Mouse (Mus musculus) adrenal gland (tissue): ENCODE results near the gene Gm9944.

ENCODE experiments used
- intact Hi-C: fragments of 180-260 bp; cut with DNase I; formaldehyde crosslinking; loops from one replicate; pipeline ENCODE4 v1.15.1; 2025
- long read RNA-seq, 2 experiments: library from polyadenylated mRNA; unstranded; transcript quantifications; one replicate each; pipeline ENCODE4 v2.0.0; 2020; ENCODE audit warnings: borderline replicate concordance in 1 of 2; ENCODE audit not compliant: insufficient replicate concordance in 1 of 2

Gm9944 gene
- long read RNA-seq, experiment 1: 0 reads
- long read RNA-seq, experiment 2: 0 reads

DNA sequence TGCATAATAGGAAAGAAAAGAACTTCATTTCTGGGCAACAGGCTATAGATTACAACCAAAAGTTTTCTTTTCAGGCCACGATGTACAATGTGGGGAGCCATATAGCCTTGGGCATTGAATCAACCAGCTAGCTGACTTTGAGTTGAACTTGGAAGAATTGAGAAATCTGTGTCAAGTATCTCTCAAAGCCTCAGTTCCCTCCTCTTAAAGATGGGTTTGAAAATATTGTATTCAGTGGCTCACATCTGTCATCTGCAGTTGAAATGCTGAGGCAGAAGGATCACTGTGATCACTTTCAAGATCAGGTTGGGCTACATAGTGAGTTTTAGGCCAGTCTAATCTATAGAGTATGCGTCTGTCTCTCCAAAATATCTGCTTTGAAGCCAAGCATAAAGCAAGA is at the start of gene Gm9944:
Gene Gm9944 (minus strand): TSS at position 101 of the 400 bp plus-strand sequence.
- intact Hi-C loops: no loop called here

DNA sequence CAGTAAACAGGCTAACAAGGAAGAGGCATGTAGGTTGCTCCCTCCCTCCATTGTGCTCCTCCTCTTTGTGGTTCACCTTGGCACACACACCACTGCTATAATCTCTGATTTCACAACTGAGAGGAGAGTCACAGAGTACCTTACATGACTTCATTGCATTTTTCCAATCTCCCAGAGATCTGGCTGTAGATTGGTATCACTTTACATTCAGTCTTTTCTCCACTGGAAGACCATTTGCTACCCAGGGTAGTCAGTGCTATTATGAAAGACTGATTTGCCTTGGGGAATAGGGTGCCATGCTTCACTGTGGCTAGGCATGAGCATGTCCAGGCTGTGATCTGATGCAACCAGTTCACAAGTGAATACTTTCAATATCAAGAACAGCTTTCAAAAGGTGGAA is 40.2 kb upstream of the Gm9944 start:
- intact Hi-C loops: no loop called here

DNA sequence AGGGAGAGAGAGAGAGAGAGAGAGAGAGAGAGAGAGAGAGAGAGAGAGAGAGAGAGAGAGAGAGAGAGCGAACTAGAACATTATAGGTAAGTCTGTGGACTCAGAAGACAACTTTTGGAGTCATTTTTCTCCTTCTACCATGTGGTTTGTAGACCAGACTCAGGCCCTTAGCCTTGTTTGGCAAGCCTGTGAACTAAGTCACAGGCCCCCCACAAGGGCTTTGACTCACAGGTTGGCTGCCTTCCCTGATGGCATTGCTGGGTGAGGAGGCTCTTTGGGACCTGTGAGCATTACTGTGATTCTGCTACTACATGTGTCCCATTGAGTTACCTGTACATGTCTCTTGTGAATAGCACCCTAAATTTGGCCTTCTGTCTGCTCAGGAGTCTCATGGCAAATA is 15.0 kb upstream of the Gm9944 start:
- intact Hi-C loops: no loop called here

DNA sequence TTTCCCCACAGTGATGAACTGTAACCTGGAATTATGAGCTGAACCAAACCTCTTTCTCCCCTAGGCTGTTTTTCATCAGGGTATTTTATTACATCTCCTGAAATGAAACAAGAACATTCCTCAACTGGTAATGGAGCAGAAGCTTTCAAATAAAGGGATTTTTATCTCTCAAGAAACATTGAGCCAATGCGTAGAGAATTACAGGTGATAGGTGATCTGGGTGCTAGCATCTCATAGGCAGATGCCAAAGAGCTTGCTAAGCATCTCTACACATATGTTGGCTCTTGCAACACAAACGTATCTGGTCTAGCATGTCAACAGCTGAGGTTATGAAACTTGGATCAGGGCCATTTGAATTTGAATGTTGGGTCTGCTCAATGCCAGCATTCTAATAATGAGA is 12.1 kb upstream of the Gm9944 start:
- intact Hi-C loops: no loop called here

DNA sequence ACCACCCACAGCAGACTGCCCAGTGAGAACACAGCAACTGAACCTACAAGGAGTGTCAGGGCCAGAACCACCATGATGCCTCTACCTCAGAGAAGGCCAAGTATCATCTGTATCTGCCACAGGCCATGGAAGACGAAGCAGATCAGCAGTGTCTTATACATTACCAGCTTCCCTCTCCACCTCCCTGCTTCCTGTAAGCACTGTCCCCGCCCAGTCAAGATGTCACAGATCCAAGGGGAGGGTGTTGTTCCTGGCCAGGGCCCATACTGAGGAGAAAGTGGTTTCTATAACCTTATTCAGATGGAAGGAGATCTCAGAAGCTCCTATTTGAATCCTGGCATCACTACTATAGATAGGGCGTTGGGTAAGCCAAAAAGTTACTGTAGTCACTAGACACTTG is 10.5 kb upstream of the Gm9944 start, which contains the start of gene Aadacl3:
Gene Aadacl3 (minus strand): TSS at position 101 of the 400 bp plus-strand sequence.
- intact Hi-C loops: no loop called here

DNA sequence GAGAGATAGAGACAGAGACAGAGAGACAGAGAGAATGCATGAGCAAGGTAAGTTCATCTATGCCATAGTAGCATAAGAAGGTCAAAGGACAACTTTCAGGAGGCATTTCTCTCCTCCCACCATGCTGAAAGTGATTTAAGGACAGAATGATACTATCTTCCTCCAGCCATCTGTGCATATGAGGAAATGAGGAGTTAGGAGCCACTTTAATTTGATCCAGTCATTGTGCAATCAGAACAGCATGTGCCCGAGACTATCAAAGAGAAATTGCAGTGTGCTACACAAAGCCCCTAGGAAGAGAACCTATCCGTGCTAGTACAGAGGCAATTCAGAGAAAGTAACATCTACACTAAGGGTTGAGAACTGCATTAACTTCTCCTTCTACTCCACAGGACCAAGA is 4.6 kb downstream of the Gm9944 start:
- intact Hi-C loops: no loop called here

DNA sequence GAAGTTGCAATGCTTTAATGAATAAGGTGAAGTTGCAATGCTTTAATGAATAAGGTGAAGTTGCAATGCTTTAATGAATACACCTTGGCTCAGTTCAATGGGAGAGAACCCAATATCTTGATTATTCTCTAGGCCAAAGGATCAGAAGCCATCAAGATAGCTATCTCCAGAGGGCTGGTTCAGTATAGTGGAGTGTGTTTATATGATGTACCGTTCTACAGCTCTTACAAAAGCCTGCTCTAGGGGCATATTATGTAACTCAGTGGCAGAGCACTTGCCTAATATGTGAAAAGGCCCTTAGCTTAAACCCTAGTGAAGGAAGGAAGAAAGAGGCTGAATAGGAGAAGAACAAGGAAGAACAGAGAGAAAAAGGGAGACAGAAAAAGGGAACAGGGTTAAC is 11.5 kb downstream of the Gm9944 start:
- intact Hi-C loops: no loop called here

DNA sequence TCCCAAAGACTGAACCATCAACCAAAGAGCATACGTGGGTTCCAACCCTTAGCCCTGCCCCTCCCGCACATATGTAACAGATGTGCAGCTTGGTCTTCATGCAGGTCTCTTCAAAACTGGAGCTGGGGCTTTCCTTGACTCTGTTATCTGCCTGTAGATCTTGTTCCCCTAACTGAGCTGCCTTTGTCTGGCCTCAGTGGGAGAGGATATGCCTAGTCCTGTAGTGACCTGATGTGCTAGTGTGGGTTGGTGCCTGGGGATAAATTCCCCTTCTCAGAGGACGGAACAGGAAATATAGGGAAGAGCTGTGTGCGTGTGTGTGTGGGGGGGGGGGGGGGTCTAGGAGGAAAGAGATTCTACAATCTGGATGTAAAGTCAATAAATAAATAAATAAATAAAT is 12.0 kb downstream of the Gm9944 start:
- intact Hi-C loops: no loop called here

DNA sequence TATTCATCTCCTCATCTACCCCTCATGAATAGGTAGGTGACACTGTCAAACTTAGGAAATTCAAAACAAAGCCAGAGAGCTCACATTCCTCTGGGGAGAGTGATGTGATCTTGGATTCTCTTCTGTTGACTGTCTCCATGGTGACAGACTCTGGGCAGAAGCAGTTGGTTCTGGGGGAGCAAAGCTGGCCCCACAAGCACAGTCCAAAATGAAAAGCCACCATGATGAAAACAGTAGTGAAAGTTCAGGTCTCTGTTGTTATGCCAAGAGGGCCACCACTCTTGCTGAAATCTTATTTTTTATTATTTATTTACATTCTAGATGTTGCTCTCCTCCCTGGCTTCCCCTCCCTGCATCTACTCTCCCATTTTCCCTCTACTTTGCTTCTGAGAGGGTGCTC is 14.4 kb downstream of the Gm9944 start, which contains the start of gene 1700012P22Rik:
Gene 1700012P22Rik (minus strand): TSS at position 101 of the 400 bp plus-strand sequence.
- intact Hi-C loops: no loop called here

DNA sequence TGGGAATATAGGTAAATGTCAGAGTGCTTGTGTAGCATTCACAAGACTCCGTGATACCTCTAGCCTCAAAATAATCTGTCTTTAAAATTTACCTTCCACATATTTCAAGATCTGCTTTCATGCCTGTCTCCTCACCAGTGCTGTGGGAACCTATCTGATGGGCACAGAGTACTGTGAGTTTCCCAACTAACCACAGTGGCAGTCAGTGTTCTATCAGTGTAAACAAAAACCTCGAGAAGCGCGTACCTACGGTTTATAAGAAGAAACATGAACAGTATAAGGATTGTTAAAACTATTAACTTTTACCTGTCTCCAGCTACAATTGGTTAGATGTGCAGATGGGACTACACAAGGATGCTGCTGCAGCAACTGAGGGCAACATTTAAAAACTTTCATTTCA is 19.9 kb downstream of the Gm9944 start:
- intact Hi-C loops: no loop called here

DNA sequence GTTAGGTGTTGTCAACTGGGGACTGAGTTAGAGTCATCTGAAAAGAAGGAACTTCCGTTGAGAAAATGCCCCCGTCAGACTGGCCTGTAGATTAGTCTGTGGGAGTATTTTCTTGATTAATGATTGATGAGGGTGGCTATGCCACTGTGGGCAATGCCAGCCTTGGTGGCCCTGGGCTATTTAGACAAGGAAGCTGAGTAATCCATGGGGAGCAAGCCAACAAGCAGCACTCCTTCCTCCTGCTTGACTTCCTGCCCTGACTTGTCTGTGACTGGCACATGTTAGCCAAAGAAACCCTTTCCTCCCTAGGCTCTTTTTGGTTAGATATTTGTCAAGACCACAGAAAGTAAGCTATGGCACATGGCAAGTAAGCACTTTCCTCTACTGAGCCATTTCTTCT is 22.4 kb downstream of the Gm9944 start:
- intact Hi-C loops: no loop called here

DNA sequence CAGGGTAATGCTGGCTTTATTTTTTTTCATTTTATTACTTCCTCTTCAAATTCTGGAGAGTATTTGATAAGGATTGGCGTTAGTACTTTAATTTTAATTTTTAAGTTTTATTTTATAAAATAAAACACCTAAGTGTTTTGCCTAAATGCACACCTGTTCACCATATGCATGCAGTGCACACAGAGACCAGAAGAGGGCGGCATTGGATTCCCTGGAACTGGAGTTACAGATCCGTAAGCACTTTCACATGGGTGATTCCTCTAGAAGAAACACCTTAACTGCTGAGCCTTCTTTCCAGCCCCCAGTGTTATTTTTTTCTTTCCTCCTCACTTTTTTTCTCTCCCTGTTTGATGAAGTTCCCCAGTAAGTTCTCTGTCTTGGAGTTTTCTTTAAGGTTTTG is 24.2 kb downstream of the Gm9944 start:
- intact Hi-C loops: no loop called here

DNA sequence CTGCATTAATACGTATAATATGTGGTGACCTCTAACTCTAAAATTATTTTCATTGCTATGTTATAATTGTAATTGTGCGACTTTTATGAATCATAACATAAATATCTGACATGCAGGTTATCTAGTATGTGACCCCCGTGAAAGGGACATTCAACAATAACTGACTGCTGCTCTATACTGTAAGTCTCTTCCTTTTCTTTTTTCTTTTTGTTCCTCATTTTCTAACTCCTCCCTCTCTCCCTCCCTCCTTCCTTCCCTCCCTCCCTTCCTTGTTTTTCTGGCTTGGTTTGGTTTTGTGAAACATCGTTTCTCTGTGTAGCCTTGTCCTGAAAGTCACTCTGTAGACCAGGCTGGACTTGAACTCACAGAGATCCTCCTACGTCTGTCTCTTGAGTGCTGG is 28.5 kb downstream of the Gm9944 start:
- intact Hi-C loops: no loop called here

DNA sequence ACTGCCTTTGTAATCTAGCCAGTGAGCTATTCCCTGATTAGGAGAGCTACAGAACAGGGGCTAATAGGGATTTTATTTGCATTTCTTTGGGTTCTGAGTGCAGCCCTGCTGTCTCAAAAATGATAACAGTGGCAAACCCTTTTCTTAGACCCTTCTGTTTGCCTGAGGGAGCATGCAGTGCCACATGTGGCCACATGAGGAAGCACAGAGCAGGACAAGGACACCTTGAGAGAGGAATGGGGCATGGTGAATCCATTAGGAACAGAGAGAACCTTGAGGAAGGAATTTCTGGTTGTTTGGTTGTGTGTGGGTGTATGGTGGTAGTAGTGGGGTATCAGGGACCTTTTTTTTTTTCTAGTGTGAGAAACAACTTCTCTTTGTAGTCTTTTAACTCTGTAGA is 32.5 kb downstream of the Gm9944 start:
- intact Hi-C loops: no loop called here

DNA sequence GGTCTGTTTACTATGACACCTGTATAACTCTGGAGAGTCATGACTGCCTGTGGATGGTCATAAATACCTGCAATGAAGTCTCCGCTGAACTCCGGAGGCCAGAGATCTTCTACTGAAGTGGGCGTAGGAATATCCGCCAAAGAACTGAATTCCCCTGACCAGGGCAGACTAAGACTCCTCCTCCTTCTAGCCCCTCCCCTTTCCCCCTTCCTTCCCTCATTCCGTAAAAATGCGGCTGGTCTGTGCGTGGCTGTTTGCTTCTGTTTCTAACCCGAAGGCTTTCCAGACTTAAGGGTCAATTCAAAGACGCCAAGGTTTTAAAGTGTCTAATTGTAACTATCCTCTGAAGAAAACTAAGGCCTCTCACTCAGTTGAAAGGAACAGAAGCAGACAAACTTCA is 44.8 kb downstream of the Gm9944 start, which contains the start of gene Pramef12:
Gene Pramef12 (minus strand): TSS at position 175 of the 400 bp plus-strand sequence.
- intact Hi-C loops: no loop called here

DNA sequence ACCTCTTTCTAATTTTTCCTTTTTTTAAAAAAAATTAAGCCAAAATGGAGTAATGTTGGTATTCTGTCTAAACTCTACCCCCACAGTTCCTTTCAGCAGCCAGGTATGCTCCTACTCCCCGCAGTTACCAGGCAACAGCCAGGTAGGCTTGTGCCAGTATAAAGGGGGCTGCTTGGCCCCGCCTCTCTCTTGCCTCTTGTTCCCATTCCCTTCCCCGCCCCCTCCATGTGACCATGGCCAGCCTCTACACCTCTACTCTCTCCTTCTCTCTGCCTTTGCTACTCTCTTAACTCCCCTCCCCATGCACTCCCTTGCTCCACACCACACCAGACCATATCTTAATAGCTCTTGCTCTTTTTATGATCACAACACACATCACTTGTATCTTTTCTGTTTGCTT is 46.9 kb downstream of the Gm9944 start:
- intact Hi-C loops: no loop called here

DNA sequence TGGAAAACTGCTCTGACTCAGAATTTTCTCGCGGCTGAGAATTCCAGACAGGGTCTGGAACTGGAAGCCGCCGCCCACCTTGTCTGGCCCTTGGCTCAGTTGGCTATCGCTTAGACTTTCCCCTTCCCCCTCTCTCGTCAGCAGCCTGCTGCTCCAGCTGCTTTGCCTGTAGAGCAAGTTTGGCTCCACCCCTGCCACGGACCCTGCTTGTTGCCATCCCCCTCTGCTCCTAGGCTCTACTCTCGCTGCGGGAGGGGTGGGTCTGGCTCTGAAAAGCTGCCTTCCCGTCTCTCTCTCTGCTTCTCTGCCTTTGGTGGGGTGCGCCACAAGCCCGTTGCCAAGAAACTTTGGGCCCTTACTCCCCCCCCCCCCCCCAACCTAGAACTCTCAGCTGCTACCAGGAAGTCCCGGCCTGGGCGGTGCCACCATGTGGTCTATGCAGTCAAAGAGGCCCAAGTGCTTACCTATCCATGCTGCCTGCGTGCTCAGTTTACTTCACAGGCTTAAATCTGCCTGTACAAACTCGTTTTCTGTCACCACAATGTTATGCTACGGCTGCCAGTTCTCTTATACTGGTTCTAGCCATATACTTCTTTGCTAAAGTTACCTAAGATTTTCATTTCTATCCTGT is 48.5 kb downstream of the Gm9944 start:
- intact Hi-C loops: no loop called here
